Mouse (Mus musculus) retina, embryonic 14.5 days (tissue): Measurements from ENCODE around the gene Papola.
"Not testable (repeated sequence)": the region's sequence is repeated elsewhere in the genome, so short reads cannot be mapped to it uniquely, and the experiment has no call there.

Experiments
- DNase-seq: peaks from one replicate; pipeline ENCODE4 v3.0.0-alpha.2; 2015; ENCODE audit warnings: low spot score

Papola gene

GRCm38 (mm10) chr12:105805790-105806189 is 21.3 kb downstream of the Papola start:
- no peak for DNase-seq

GRCm38 (mm10) chr12:105806205-105806604 is 21.7 kb downstream of the Papola start:
- DNase-seq = no peak

- DNase-seq = no peak
These were observed 22.9 kb downstream of the Papola start for GRCm38 (mm10) chr12:105807416-105807815.

- DNase-seq = no peak
These were observed 24.5 kb downstream of the Papola start for GRCm38 (mm10) chr12:105808945-105809344.

- DNase-seq = no peak
These were observed 26.1 kb downstream of the Papola start for GRCm38 (mm10) chr12:105810608-105811007.

GRCm38 (mm10) chr12:105813957-105814356 is 29.5 kb downstream of the Papola start:
- DNase-seq = no peak

GRCm38 (mm10) chr12:105823472-105823871 is 39.0 kb downstream of the Papola start:
- no peak for DNase-seq

GRCm38 (mm10) chr12:105824743-105825142 is 40.2 kb downstream of the Papola start:
- DNase-seq = no peak

GRCm38 (mm10) chr12:105825266-105825665 is 40.8 kb downstream of the Papola start:
- DNase-seq = no peak

- DNase-seq = no peak
These were observed 48.0 kb downstream of the Papola start for GRCm38 (mm10) chr12:105832541-105832940.

- DNase-seq = no peak
These were observed 50.4 kb downstream of the Papola start for GRCm38 (mm10) chr12:105834926-105835325.

- DNase-seq = no peak
These were observed 51.1 kb downstream of the Papola start for GRCm38 (mm10) chr12:105835571-105835970.

- peak; percentile 68 for DNase-seq
These were observed 51.7 kb downstream of the Papola start for GRCm38 (mm10) chr12:105836196-105836595.

GRCm38 (mm10) chr12:105839096-105839495 is 54.6 kb downstream of the Papola start:
- peak; percentile 72 for DNase-seq

GRCm38 (mm10) chr12:105840545-105840944 is 56.1 kb downstream of the Papola start:
- DNase-seq = not testable (repeated sequence)

- no peak for DNase-seq
These were observed 58.9 kb downstream of the Papola start for GRCm38 (mm10) chr12:105843243-105844005.

GRCm38 (mm10) chr12:105844406-105844805 is 59.9 kb downstream of the Papola start:
- no peak for DNase-seq

- no peak for DNase-seq
These were observed 64.6 kb downstream of the Papola start for GRCm38 (mm10) chr12:105849102-105849501.

GRCm38 (mm10) chr12:105850675-105851074 is 66.2 kb downstream of the Papola start:
- DNase-seq = no peak

GRCm38 (mm10) chr12:105852798-105853197 is 68.3 kb downstream of the Papola start:
- no peak for DNase-seq

GRCm38 (mm10) chr12:105854639-105855038 is 70.1 kb downstream of the Papola start:
- DNase-seq = peak; percentile 66

- DNase-seq = no peak
These were observed 73.6 kb downstream of the Papola start for GRCm38 (mm10) chr12:105857902-105858640.

GRCm38 (mm10) chr12:105862072-105862471 is 77.6 kb downstream of the Papola start:
- DNase-seq = no peak
